Mouse (Mus musculus): ENCODE results near the gene Zfx. TPM values are rescaled to one million over a fixed set of nuclear protein-coding genes. Genes with fewer than 3 reads are reported as not detected.

Gene Zfx
- 15.6 and 18.8 TPM in 2 replicates for polyA plus RNA-seq (2015; fragmentation: Nextera tagmentation; extraction: Ambion mirVana)

DNA sequence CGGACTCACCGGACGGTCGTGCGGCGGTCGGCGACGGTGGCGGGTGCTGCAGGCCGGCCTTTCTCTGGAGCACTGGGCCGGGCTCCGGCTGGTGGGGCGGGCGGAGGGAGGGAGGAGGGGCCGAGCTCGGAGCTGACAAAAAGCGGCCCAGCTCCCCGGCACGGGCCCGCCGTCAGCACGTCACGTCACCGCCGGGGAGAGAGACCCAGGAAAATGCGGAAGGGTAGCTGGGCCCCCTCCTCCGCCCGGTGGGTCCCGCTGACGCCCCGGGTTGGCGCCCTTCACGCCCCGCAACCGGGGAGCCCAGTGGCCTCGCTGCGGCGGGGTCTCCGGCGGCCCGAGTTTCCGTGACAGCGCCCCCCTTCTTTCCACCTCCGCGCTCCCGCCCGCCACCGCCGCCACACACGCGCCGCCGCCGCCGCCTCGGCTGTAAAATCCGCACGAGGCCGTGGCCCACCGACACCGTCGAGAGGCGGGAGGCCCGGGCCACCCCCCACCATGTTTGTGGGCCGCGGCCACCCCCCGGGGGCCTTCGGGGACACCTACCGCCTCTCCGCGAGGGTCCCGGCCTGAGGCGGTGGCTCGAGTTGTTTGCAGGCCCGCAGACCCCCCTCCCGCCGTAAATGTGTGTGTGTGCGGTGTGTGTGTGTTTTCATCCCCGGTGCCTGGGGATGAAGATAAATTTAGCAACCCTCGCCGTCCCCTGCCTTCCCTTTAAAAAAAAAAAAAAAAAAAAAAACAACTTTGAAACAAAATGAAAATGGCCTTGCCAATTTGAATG lies at the start of gene Zfx:
Gene Zfx (minus strand): TSS at position 644 of the 781 bp plus-strand sequence.

Other genes starting within 250 kb of the Zfx start
- not detected in 2 replicates for gene AU015836, start 155.0 kb downstream of the Zfx start, polyA plus RNA-seq (2015; fragmentation: Nextera tagmentation; extraction: Ambion mirVana)
- 54.6 and 57.6 TPM in 2 replicates for gene Eif2s3x, start 89.2 kb upstream of the Zfx start, polyA plus RNA-seq (2015; fragmentation: Nextera tagmentation; extraction: Ambion mirVana)
- 5.9 and 6.9 TPM in 2 replicates for gene Klhl15, start 110.9 kb upstream of the Zfx start, polyA plus RNA-seq (2015; fragmentation: Nextera tagmentation; extraction: Ambion mirVana)
- gene Fam90a1b, start 243.1 kb upstream of the Zfx start, polyA plus RNA-seq (2015; fragmentation: Nextera tagmentation; extraction: Ambion mirVana): not detected in 2 replicates
- 34.7 and 45.7 TPM in 2 replicates for gene Apoo, start 243.4 kb upstream of the Zfx start, polyA plus RNA-seq (2015; fragmentation: Nextera tagmentation; extraction: Ambion mirVana)